Mouse (Mus musculus): Measurements from ENCODE around the gene AC129217.1.

AC129217.1 gene

DNA sequence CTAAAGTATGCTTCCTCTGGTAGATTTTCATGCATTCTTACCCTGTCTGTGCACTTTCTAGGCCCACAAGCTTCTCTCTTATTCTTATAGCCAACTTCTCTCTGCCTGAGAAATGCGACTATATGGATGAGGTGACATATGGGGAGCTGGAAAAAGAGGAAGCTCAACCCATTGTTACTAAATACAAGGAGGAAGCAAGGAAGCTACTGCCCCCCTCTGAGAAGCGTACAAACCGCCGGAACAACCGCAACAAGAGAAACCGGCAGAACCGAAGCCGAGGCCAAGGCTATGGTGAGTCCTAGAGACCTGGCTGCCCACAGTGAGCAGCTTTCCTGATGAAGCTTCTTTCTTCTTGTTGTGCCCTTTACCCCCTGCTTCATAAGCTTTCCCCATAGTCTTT lies at the start of gene AC129217.1:
Gene AC129217.1, plus strand, starts transcription at position 114 of the 400 bp plus-strand sequence.
- DNase-seq (ENCODE audit: low read depth, low spot score) = no peak

DNA sequence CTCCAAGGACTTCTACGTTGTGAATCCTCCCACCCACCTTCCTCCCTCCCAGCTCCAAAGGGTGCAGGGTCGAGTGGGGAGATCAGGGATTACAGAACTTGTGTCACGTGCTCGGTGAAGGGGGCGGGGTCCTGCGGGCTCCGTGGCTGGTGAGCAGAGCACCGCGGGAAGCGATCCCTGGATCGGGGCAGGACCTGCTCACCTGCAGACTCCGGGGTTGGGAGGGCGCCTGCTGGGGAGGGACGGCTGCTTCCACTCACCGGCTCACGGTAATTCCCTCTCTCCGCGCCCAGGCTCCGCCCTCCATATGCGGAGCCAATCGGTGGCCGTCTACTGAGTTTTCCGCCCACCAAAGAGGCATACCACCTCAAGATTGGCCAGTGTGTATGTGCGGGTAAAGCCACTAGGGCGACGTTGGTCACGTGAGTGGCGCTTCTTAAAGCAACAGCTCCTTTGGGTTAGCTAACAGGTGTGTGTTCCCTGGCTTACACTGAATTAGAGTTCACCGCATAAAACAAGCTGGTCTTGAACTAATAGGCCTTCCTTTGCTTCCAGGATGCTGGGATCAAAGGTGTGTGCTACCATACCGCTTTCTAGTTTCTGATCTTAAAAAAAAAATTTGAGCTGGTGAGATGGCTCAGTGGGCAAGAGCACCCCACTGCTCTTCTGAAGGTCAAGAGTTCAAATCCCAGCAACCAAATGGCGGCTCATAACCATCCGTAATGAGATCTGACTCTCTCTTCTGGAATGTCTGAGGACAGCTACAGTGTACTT lies 43.4 kb upstream of the AC129217.1 start, which contains the start of gene Taf6l:
Gene Taf6l, minus strand, starts transcription at position 410 of the 774 bp plus-strand sequence.
- peak; percentile 95 for DNase-seq (ENCODE audit: low read depth, low spot score)

DNA sequence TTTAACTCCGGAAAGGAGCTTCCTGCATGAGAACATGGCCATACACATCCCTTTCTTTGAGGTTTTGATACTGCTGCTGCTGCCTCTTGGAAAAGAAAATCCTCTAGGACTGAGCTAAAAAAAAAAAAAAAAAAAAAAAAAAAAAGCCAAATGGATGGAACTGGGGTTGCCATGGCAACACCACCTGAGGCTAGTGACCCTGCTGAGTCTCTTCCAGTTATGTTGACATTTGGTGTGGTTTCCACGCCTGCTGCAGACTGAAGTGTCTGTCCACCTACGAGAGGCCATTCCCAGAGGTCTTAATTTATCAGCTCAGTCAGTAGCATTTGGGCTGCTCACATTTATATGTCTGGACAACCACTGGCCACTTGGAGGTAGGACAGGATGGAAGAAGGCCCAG lies 41.1 kb upstream of the AC129217.1 start:
- no peak for DNase-seq (ENCODE audit: low read depth, low spot score)

DNA sequence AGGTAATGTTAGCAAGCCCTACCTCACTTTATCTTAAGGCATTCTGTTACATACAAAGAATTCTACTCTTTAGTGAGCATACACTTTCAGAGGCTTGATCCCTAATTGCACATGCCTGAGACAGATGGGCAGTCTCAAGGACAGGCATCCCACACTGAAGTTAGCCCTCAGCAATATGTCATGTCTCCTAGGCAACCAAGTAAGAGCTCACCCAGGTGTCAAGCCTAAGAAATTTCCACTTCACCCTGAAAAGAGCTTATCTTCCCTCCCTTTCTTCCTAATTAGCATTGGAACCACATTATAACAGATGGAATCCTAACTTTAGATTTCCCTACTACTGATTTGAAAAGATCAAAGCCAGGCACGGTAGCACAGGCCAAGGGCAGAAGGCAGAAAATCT lies 40.4 kb upstream of the AC129217.1 start:
- no peak for DNase-seq (ENCODE audit: low read depth, low spot score)

DNA sequence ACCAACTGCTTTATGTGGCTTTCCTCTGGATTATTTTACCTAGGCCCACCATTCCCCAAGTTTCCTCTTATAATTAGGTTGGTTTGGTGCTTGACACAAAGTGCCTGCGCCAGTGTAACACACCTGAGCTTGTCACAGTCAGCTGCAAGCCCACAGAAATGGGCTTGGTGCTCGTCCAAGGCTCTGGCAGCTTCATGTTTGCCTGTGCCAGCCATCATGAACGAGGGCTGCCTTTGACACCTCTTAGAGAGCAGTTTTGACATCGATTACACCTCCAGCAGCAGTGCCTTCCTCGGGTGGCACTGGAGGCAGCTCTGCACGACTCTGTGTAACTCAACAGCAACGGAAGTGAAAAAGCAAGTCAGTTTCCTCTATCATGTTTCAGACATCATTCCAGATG lies 39.4 kb upstream of the AC129217.1 start:
- DNase-seq (ENCODE audit: low read depth, low spot score) = no peak

DNA sequence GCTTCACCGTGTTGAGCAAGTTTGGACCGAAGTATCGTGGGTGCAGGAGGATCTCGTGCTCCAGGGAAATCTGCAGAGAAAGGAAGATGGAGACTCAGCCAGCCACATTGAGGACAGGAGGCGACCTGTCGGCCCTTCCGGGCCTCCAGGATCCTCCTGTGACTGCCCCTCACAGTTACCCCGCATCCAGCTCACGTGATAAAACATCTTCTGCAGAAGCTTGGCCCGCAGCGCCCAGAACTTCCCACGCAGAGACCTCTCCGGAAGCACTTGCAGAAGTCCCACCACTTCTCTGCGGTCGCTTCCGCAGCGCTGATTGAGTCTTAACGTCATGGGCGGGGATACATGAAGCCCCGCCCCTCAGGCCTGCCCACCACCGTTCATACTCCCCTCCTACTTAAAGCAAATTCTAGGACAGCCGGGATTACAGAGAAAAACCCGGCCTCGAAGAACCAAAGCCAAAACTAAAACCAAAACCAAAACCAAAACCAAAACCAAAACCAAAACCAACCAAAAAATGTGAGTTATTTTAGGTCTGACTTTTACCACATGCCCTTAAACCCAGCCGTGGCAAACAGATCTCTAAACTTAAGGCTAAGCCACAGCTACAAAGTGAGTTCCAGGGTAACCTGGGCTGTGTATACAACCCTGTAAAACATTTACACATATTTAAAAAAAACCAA lies 31.2 kb upstream of the AC129217.1 start, which contains the start of gene Polr2g:
Gene Polr2g, minus strand, starts transcription at position 314 of the 683 bp plus-strand sequence.
- peak; percentile 95 for DNase-seq (ENCODE audit: low read depth, low spot score)

DNA sequence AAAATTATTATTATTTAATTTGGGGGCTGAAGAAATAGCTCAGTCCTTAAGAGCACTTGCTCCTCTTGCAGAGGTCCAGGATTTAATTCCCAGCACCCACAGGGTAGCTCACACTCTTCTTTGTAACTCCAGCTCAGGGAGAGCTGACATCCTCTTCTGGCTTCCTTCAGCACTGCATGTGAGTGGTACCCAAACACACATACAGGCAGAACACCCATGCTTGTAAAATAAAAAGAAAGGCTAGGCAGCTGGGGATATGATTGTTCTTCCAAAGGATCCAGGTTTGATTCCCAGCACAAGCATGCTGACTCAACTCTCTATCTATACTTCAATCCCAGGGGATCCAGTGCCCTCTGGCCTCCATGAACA lies 30.6 kb upstream of the AC129217.1 start:
- DNase-seq (ENCODE audit: low read depth, low spot score) = no peak

DNA sequence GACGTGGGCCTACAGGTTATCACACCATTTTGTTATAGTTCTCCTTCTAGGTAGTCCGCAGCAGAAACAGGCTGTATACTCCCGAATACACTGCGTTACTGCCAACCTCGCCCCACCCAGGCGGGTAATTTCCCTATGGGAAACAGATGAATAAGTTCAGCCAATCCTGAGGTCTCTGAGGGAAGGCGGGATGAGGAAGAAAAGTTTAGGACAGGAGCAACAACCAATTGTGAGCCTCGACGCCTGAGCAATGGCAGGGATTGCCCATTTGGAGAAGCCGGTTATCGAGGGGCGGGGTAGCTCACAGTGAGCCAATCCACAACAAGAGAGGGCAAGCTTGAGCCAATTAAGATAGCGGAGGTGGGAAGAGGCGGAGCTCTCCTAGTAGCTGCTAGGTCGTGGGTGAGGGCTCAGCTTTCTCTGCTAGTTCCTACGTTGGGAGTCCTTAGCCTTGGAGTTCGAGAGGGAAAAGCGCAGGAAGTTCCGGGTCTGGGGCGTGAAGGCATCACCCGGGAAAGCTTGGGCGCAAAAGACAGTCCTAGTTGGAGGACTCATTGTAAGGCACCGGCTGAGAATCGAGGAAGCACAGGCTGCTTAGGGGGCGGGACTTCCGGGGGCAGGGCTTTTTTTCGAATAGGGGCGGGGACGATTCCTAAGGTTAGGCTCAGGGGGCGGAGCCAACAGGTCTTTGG lies 27.3 kb upstream of the AC129217.1 start, which contains the start of gene Zbtb3:
Gene Zbtb3, plus strand, starts transcription at position 426 of the 692 bp plus-strand sequence.
- peak; percentile 97 for DNase-seq (ENCODE audit: low read depth, low spot score)

DNA sequence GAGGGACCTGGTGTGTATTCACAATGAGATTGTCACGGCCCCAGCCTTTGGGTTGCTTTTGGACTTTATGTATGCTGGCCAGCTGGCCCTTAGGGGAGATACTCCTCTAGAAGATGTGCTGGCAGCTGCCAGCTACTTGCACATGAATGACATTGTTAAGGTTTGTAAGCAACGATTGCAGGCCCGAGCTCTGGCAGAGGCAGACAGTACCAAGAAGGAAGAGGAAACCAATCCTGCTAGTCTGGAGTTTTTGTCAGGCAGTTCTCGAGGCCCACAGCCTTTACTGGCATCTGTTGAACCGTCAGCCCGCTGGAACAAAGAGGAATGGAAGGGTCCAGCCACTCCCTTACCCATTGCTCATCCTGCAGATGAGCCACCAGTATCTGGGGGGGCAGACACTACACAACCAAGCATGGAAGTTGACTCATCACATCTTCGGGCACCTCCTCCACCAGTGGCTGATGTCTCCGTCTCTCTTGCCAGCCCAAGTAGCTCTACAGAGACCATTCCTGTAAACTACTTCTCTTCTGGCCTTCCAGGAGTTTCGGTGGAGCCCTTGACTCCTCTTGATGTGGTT lies 26.3 kb upstream of the AC129217.1 start:
- no peak for DNase-seq (ENCODE audit: low read depth, low spot score)

DNA sequence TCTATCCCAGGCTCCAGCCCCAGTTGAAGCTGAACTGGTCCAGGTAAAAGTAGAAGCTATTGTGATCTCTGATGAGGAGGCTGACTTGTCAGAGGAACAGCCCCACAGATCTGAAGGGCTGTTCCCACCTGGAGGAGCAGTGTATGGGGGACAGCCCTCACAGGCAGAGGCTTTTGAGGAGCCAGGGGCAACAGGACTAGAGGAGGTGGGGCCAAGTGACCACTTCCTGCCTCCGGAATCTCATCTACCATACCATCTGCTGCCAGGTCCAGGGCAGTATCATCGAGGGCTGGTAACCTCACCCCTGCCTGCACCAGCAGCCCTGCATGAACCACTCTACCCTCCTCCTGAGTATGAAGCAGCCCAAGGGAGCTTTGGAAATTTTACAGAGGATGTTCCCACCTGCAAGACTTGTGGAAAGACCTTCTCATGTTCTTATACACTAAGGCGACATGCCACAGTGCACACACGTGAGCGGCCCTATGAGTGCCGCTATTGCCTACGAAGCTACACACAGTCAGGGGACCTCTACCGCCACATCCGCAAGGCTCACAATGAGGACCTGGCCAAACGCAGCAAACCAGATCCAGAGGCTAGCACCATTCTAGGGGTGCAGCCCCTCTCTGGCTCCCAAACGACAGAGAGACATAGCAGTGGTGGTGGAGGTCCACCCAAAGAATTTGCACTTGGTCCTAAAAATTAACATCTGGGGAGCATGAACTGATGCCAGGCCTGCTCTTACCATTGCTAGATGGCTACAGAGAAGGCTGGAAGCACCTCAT lies 25.5 kb upstream of the AC129217.1 start:
- DNase-seq (ENCODE audit: low read depth, low spot score) = no peak

DNA sequence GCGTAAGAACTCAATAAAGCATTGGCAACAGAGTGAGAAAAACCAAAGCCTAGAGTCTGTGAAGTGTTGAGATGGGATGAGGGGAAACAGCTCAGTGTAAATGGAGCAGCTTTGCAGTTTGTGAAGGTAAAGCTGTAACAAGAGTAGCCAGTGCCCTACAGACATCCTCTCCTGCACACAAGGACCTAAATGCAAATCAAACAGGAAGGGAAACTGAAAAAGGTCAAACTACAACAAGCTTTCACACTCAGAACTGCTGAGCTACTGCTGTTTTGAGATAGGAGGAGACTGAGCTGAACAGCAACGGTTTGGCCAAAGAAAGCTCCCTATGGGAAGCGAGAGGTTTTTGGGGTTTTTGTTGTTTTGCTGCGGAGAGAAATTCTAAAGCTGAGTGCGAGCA lies 22.8 kb upstream of the AC129217.1 start:
- no peak for DNase-seq (ENCODE audit: low read depth, low spot score)

DNA sequence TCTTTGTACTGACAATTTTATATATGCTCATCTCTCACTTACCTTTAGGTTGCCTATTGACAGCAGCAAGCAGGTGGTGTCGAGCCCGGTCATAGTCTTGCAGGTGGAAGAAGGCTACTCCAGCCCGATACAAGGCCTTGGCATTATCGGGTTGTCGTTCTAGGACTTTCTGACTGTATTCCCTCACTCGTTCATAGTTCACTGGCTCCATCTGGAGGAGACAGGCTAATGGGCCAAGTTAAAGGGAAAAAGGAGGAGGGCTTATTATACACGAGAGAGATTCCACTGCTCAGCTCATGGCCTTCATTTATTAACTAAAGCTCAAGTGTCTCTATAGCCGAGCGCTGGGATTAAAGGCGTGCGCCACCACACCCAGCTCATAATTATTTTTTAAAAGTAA lies 13.8 kb upstream of the AC129217.1 start:
- no peak for DNase-seq (ENCODE audit: low read depth, low spot score)

DNA sequence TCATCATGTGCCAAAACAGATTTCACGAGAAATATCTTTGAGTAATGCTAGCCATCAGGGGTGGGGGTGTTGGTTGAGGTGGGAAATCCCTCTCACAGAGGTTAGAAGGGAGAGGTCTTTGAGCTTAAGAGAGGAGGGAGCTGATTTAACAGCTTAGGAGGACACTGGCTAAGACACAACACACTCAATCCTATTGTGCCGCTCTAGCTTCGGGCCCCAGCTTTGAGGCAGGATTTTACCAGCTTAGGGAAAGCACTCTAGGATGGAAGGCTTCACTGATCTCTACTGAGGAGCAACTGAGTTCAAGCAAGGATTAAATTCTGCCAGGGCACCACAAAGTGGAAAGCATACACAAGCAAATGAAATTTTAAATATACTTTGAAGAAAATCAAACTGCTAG lies 12.6 kb upstream of the AC129217.1 start:
- no peak for DNase-seq (ENCODE audit: low read depth, low spot score)

DNA sequence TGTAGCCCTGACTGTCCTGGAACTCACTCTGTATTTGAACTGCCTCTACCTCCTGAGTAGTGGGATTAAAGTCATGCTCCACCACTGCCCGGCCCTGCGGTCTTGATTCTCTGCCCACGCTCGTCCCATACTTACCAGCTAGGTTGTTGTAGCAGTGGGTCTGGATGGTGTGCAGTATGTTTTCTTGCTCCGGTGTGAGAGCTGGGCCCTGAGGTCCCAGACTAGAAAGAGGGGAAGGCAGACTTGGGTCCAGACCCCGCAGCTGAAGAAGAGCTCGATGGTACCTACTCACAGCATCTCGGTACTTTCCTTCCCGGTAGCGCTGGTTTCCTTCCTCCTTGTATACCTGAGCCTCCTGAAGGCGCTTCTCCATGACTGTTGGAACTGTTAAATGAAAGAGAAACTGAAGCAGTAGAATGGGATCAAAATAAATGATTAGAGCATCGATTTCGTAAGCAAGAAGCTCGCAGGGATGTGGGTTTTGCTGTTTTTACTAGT lies 11.2 kb upstream of the AC129217.1 start:
- DNase-seq (ENCODE audit: low read depth, low spot score) = no peak

DNA sequence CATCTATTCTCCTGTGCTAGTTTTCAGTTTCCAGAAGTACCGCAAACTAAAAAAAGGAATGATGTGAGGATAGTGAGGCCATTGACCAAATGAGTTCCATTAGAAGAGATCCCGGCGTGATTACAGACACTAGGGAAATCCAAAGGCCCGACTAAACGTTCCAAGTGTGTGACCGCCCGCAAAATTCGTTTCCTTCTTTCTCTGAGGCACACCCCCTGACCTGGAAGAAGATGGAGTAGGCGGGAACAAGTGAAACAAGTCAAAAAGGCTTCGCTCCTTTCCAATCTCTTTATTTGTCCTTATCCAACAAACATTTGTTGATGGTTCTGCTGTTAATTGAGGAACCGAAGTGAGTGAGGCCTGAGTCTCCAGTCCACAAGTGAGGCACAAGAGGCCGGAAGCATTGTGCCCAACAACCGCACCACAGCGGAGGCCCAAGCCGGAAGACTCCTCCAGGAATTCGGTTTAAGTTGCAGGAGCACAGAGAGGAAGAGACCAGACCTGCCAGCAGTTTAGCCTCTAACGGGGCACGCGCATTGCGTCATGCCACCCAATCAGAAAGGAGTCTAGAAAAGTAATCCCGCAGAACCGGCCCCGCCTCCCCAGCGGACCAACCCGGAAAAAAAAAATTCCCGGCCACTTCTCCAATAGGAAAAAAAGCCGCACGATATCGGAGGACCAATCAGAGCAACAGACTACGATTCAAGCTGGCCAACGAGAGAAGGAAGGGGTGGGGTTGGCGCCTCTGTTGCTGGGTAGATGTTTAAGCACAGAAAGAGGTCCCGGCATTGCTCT lies 10.6 kb upstream of the AC129217.1 start, which contains the start of gene Ttc9c:
Gene Ttc9c, minus strand, starts transcription at position 533 of the 795 bp plus-strand sequence.
- peak; percentile 96 for DNase-seq (ENCODE audit: low read depth, low spot score)

DNA sequence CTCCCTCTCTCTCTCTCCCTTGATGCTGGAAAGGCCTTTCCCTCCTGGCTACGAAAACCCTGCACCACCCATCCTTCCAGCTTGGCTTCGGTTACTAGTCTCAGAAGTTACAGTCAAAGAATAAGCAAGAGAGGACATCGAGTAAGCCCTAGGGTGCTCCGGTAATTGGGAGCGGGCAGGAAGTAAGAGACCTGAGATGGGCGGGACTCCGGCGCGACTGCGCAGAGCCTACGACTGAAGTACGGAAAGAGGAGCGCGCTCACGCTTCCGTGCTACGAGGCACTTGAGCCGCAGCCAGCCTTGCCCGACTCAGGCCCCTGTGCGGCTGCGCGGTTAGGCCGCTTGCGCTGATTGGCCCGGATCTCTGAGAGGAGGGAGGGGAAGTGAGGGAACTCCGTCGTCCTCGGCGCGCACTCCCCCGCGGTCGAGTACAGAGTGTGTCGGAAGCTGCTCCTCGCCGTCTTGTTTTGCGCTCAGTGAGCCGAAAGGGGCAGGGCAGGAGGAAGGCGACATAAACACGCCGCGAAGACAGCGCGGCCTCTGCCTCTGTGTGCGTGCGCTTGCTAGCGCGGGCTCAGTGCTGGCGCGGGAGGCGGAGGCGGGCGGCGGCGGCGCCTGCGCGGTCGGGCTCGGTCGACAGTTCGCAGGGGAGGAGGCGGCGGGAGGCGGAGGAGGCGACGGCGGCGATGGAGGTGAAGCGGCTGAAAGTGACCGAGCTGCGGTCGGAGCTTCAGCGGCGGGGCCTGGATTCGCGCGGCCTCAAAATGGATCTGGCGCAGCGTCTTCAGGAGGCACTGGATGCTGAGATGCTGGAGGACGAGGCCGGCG lies 9.8 kb upstream of the AC129217.1 start, which contains the start of gene Hnrnpul2:
Gene Hnrnpul2, plus strand, starts transcription at position 415 of the 828 bp plus-strand sequence.
- DNase-seq (ENCODE audit: low read depth, low spot score) = peak; percentile 99

DNA sequence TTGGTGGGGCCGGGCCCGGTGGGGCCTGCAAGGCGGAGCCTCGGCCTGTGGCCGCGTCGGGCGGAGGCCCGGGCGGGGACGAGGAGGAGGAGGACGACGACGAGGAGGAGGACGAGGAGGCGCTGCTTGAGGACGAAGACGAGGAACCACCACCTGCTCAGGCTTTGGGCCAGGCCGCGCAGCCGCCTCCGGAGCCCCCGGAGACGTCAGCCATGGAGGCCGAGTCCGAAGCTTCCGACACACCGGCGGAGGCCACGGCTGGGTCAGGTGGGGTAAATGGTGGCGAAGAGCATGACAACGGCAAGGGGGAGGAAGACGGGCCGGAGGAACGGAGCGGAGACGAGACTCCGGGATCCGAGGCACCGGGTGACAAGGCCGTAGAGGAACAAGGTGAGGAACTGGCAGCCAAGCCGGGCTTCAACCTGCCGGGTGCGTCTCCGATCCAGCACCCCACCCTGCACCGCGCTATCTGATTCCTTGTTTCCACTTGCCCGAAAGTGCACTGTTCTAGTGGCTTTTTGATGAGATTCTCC lies 9.1 kb upstream of the AC129217.1 start:
- DNase-seq (ENCODE audit: low read depth, low spot score) = no peak

DNA sequence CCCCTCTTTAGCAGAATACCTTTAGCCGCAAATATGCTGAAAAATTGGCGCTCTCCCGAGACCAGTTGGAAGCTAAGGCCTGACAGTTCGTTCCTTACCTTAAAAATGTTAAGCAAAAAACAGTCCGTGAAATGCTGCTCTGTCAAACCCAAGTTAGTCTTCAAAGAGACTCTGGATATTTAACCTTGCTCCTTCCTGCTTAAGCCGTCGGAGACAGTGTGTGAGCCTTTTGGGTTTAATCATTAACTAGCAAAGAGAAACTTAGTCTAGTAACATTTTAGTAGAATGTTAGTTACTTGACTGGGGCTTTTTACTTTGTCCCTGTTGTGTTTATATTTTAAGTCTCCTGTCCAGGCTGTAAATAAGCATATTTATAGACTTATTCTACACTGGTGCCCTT lies 8.4 kb upstream of the AC129217.1 start:
- DNase-seq (ENCODE audit: low read depth, low spot score) = no peak

DNA sequence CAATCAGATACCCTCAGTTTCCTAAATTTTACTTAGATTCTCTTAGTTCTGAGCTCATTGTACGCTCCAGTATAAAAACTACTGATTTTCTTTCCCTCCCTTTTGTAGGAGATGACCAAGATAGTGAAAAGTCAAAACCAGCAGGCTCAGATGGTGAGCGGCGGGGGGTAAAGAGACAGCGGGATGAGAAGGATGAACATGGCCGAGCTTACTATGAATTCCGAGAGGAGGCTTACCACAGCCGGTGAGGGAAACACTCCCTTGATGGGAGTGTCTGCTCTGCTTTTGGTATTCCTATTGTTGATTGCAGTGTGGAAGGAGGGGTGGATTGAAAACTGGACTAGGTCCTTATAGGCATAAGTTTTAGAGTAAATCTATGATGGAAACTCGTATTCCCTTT lies 6.9 kb upstream of the AC129217.1 start:
- no peak for DNase-seq (ENCODE audit: low read depth, low spot score)
